Mouse (Mus musculus) embryo, embryonic 10.5 days (tissue): ENCODE measurements around the gene Hook2.

Experiments
- DNase-seq: peaks from one replicate; pipeline ENCODE4 v3.0.0-alpha.2; 2015; ENCODE audit warnings: low spot score

The Hook2 gene

GRCm38 (mm10) chr8:85032622-85033311 is 42.4 kb downstream of the Hook2 start:
- DNase-seq, result no peak

- no peak for DNase-seq
Observed at GRCm38 (mm10) chr8:85033867-85034266, 43.5 kb downstream of the Hook2 start.

- DNase-seq, result peak; percentile 90
Observed at GRCm38 (mm10) chr8:85034764-85035163, 44.4 kb downstream of the Hook2 start.

- DNase-seq, result peak; percentile 18
Observed at GRCm38 (mm10) chr8:85035165-85035727, 44.8 kb downstream of the Hook2 start.

GRCm38 (mm10) chr8:85035728-85036310 is 45.4 kb downstream of the Hook2 start:
- DNase-seq, result peak; percentile 55

DNA sequence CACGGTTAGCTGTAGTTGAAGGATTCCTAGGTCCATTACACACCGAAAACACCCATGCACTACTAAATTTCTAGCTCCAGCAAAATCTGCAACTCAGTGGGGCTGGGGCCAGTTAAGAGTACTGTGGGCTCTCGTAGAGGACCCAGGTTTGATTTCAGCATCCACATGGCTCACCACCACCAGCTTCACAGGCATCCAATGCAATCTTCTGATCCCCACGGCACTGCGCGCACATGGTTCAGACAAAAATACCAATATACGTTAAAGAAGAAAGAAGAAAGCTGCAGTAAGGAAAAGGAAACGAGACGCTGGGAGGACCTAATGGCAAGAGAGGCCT is 45.9 kb downstream of the Hook2 start:
- no peak for DNase-seq

DNA sequence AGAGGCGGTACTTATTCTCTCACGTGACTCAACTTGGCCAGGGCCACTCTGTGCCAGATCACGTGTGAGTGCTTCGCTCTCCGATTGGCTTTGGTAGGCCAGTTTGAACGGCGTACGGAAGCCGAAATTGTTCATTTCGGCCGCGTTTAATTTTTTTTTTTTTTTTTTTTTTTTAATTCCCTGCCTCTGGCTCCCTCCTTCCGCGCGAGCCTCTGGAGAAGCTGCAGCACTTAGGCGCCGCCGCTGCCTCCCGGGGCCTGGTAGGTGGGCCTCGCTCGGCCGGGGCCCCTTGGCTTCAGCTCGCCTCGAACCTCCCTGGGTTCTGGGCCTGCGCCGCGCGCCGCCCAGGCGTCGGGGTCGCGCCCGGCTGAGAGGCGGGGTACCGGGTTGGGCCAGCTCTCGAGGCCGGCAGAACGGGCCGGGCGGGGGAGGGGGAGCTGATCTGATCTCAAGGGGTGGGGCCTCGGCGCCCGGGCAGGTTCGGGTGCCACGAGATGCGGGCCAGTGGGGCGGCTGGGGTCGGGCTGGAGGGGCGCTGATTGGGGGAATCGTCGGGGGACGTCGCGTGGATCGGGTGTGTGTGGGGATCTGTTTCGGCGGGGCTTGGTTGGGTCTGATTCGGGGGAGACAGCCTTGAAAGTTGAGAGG is 46.4 kb downstream of the Hook2 start, which contains the start of gene Tnpo2:
TSS of gene Tnpo2 (plus strand) at position 198 of the 648 bp plus-strand sequence.
- DNase-seq, result peak; percentile 98

DNA sequence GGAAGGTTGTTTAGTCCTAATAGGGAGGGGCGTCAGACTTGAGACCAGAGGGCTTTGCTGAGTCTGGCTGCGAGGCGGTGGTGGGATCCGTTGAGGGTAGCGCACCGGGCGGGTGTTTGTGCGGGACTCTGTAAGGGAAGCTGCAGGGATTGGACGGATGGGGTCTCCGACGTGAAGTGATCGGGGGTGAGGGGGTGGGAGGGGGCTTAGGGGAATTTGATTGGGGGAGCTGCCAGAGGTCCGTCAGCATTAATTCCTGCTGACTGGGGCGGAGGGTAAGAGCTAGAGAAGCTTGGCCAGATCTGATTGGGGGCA is 46.9 kb downstream of the Hook2 start:
- DNase-seq, result peak; percentile 78

GRCm38 (mm10) chr8:85037681-85038531 is 47.5 kb downstream of the Hook2 start:
- DNase-seq, result no peak

- DNase-seq, result no peak
Observed at GRCm38 (mm10) chr8:85043619-85044018, 53.2 kb downstream of the Hook2 start.
